Mouse (Mus musculus): ENCODE results near the gene Brs3. TPM values are rescaled to one million over a fixed set of nuclear protein-coding genes. Genes with fewer than 3 reads are reported as not detected.
A peak's percentile ranks its signal among the peaks of the same experiment; 100 is the strongest.

Brs3 gene
- polyA plus RNA-seq (2015; fragmentation: Nextera tagmentation; extraction: Ambion mirVana), result 0.10 and 0.33 TPM in 2 replicates

- Histone ChIP-seq H3K9ac (replicated peaks) (no peak within 1 kb of the TSS), H3K9me3 (replicated peaks) (no peaks in the 10 kb centered on the region), H3K4me3 (replicated peaks) (no peak within 1 kb of the TSS), H3K4me1 (no peaks in the 10 kb centered on the region), H3K4me2 (no peak within 1 kb of the TSS), H3K36me3 (no peaks in the 10 kb centered on the region), H3K27me3 (replicated peaks) (no peaks in the 10 kb centered on the region), H3K27ac (replicated peaks) (no peak within 1 kb of the TSS)
- WGBS, result 90% methylated on average over 5 of the region's 5 CpGs
- ATAC-seq (ENCODE audit: low FRiP score), result no peak
These were observed at the start of gene Brs3 for GRCm38 (mm10) chrX:57042774-57043173. Gene Brs3, plus strand, starts transcription at chrX:57043074.

- 73% methylated on average over 2 of the region's 2 CpGs for WGBS
- no peak for ATAC-seq (ENCODE audit: low FRiP score)
- no peak overlapping the region for H3K9ac ChIP-seq (replicated peaks)
These were observed 30.0 kb upstream of the Brs3 start for GRCm38 (mm10) chrX:57012891-57013290.

GRCm38 (mm10) chrX:57043869-57044268 lies 995 bp downstream of the Brs3 start:
- no peak overlapping the region for H3K4me3 ChIP-seq (replicated peaks)
- ATAC-seq (ENCODE audit: low FRiP score), result no peak
- H3K4me2 ChIP-seq, result no peak overlapping the region
- no peaks in the 10 kb centered on the region for H3K36me3 ChIP-seq
- H3K9me3 ChIP-seq (replicated peaks), result no peaks in the 10 kb centered on the region
- 74% methylated on average over 6 of the region's 6 CpGs for WGBS
- H3K27me3 ChIP-seq (replicated peaks), result no peaks in the 10 kb centered on the region
- H3K9ac ChIP-seq (replicated peaks), result no peak overlapping the region
- H3K27ac ChIP-seq (replicated peaks), result no peak overlapping the region
- H3K4me1 ChIP-seq, result no peaks in the 10 kb centered on the region

More at GRCm38 (mm10) chrX:57012891-57013290, 30.0 kb upstream of the Brs3 start:
- Histone ChIP-seq H3K36me3 (no peaks in the 10 kb centered on the region), H3K27ac (replicated peaks) (no peak overlapping the region), H3K4me3 (replicated peaks) (no peak overlapping the region), H3K27me3 (replicated peaks) (no peaks in the 10 kb centered on the region), H3K4me2 (no peak overlapping the region), H3K9me3 (replicated peaks) (no peaks in the 10 kb centered on the region), H3K4me1 (no peaks in the 10 kb centered on the region)

GRCm38 (mm10) chrX:57052848-57053173 lies 9.9 kb downstream of the Brs3 start:
- H3K27ac ChIP-seq (replicated peaks), result peak overlapping the region; percentile 97
- peak overlapping the region; percentile 58 for H3K4me3 ChIP-seq (replicated peaks)
- peak overlapping the region; percentile 51 for H3K4me2 ChIP-seq
- WGBS, result 38% methylated on average over 4 of the region's 4 CpGs
- H3K36me3 ChIP-seq, result 0 out of 2 replicates have a peak, but pooled peaks cover 4% of the 10 kb centered on the region
- H3K9ac ChIP-seq (replicated peaks), result peak overlapping the region; percentile 61
- no peaks in the 10 kb centered on the region for H3K27me3 ChIP-seq (replicated peaks)
- H3K9me3 ChIP-seq (replicated peaks), result no peaks in the 10 kb centered on the region
- peak; percentile 84 for ATAC-seq (ENCODE audit: low FRiP score)
- peaks cover 7% of the 10 kb centered on the region; the same call in 1 of the 2 replicates for H3K4me1 ChIP-seq

GRCm38 (mm10) chrX:57053174-57053992 lies 10.5 kb downstream of the Brs3 start, which contains the start of gene Htatsf1:
Gene Htatsf1, plus strand, starts transcription at chrX:57053583.
- Histone ChIP-seq H3K27ac (replicated peaks) (peak within 1 kb of the TSS; percentile 97), H3K4me2 (peak within 1 kb of the TSS; percentile 62), H3K4me3 (replicated peaks) (peak within 1 kb of the TSS; percentile 58), H3K9ac (replicated peaks) (peak within 1 kb of the TSS; percentile 61), H3K9me3 (replicated peaks) (no peaks in the 10 kb centered on the region), H3K36me3 (0 out of 2 replicates have a peak, but pooled peaks cover 4% of the 10 kb centered on the region), H3K4me1 (peaks cover 7% of the 10 kb centered on the region; the same call in 1 of the 2 replicates), H3K27me3 (replicated peaks) (no peaks in the 10 kb centered on the region)
- 28% methylated on average over 68 of the region's 85 CpGs for WGBS
- ATAC-seq (ENCODE audit: low FRiP score), result peak; percentile 97

GRCm38 (mm10) chrX:57053993-57054385 lies 11.1 kb downstream of the Brs3 start:
- 0 out of 2 replicates have a peak, but pooled peaks cover 4% of the 10 kb centered on the region for H3K36me3 ChIP-seq
- peak overlapping the region; percentile 97 for H3K27ac ChIP-seq (replicated peaks)
- H3K9ac ChIP-seq (replicated peaks), result peak overlapping the region; percentile 42; the same call in 1 of the 2 replicates
- WGBS, result 33% methylated on average over 11 of the region's 11 CpGs
- H3K4me3 ChIP-seq (replicated peaks), result peak overlapping the region; percentile 58
- H3K9me3 ChIP-seq (replicated peaks), result no peaks in the 10 kb centered on the region
- ATAC-seq (ENCODE audit: low FRiP score), result no peak
- H3K4me2 ChIP-seq, result peak overlapping the region; percentile 62
- no peaks in the 10 kb centered on the region for H3K27me3 ChIP-seq (replicated peaks)
- peaks cover 7% of the 10 kb centered on the region; the same call in 1 of the 2 replicates for H3K4me1 ChIP-seq

- no peaks in the 10 kb centered on the region for H3K36me3 ChIP-seq
- no peaks in the 10 kb centered on the region for H3K27me3 ChIP-seq (replicated peaks)
- no peak overlapping the region for H3K27ac ChIP-seq (replicated peaks)
- H3K9ac ChIP-seq (replicated peaks), result no peak overlapping the region
- ATAC-seq (ENCODE audit: low FRiP score), result no peak
- no peak overlapping the region for H3K4me3 ChIP-seq (replicated peaks)
- WGBS, result 77% methylated on average over 5 of the region's 5 CpGs
- no peak overlapping the region for H3K4me2 ChIP-seq
- no peaks in the 10 kb centered on the region for H3K4me1 ChIP-seq
- H3K9me3 ChIP-seq (replicated peaks), result no peaks in the 10 kb centered on the region
These were observed 38.6 kb downstream of the Brs3 start for GRCm38 (mm10) chrX:57081496-57081895.

- no peaks in the 10 kb centered on the region for H3K4me1 ChIP-seq
- ATAC-seq (ENCODE audit: low FRiP score), result no peak
- H3K36me3 ChIP-seq, result no peaks in the 10 kb centered on the region
- H3K4me3 ChIP-seq (replicated peaks), result no peak within 1 kb of the TSS
- no peak within 1 kb of the TSS for H3K4me2 ChIP-seq
- no peak within 1 kb of the TSS for H3K27ac ChIP-seq (replicated peaks)
- 90% methylated on average over 4 of the region's 4 CpGs for WGBS
- no peaks in the 10 kb centered on the region for H3K9me3 ChIP-seq (replicated peaks)
- no peaks in the 10 kb centered on the region for H3K27me3 ChIP-seq (replicated peaks)
- no peak within 1 kb of the TSS for H3K9ac ChIP-seq (replicated peaks)
These were observed 44.9 kb downstream of the Brs3 start, which contains the start of gene Vgll1 for GRCm38 (mm10) chrX:57087806-57088205. Gene Vgll1, plus strand, starts transcription at chrX:57088106.

Other genes with a start within 250 kb of the Brs3 start
- gene Map7d3, start 220.7 kb upstream of the Brs3 start, polyA plus RNA-seq (2015; fragmentation: Nextera tagmentation; extraction: Ambion mirVana), result 0.52 and 0.63 TPM in 2 replicates
- not detected in 2 replicates for gene Adgrg4, start 172.9 kb upstream of the Brs3 start, polyA plus RNA-seq (2015; fragmentation: Nextera tagmentation; extraction: Ambion mirVana)
- gene Htatsf1, start 10.5 kb downstream of the Brs3 start, polyA plus RNA-seq (2015; fragmentation: Nextera tagmentation; extraction: Ambion mirVana), result 82.3 and 87.1 TPM in 2 replicates
- gene Vgll1, start 45.0 kb downstream of the Brs3 start, polyA plus RNA-seq (2015; fragmentation: Nextera tagmentation; extraction: Ambion mirVana), result not detected in 2 replicates
- not detected in 2 replicates for gene Cd40lg, start 169.1 kb downstream of the Brs3 start, polyA plus RNA-seq (2015; fragmentation: Nextera tagmentation; extraction: Ambion mirVana)

All from neural tube, embryonic 15.5 days (tissue).